Mouse (Mus musculus): ENCODE measurements around the gene Emilin2.

The Emilin2 gene

GRCm38 (mm10) chr17:71299879-71300278 is 11.9 kb downstream of the Emilin2 start:
- no peak for DNase-seq

GRCm38 (mm10) chr17:71294570-71294969 is 17.2 kb downstream of the Emilin2 start:
- DNase-seq: no peak

DNA sequence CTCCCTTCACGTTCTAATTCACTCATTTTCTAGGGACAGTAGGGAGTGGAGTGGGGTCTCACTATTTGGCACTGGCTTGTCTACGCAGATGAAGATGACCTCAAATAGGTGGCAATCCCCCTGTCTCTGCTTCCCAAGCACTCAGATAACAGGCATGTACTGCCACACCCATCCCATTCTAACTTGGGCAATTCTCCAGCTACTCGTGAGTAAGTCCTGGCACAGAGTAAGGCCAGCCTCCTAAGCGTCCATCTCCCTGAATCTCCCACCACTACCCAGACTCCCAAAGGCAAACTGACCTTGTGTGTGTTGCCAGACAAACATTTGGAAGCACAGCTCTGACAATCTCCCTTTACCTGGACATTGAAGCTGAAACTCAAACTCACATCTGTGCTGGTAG is 18.9 kb downstream of the Emilin2 start:
- no peak for DNase-seq

DNA sequence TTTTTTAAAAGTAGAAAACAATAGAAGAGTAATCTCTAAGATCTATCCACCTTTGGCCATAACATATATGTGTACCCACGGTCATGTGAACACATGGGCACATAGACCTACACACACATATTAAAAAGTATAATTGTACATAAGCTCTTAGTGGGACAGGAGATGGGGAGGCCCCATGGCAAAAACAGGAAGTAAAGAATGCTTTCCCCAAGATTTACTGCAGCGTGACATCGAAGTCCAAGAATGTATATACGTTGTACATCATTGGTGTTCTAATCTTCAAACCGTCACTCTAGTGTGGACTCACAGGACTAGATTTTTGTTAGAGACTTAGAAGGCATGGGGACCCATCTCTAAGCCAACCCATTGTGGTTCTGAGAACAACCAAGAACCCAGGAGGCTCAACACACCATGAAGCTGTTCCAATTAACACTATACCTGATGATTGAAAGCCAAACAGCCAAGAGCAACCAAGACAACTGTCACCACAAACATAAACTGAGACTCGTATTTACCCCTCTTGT is 19.8 kb downstream of the Emilin2 start:
- DNase-seq: no peak

- no peak for DNase-seq
Measured at GRCm38 (mm10) chr17:71290486-71291410, 21.0 kb downstream of the Emilin2 start.

GRCm38 (mm10) chr17:71289572-71290176 is 22.1 kb downstream of the Emilin2 start:
- no peak for DNase-seq

- no peak for DNase-seq
Measured at GRCm38 (mm10) chr17:71288808-71289548, 22.8 kb downstream of the Emilin2 start.

- DNase-seq: no peak
Measured at GRCm38 (mm10) chr17:71288145-71288758, 23.5 kb downstream of the Emilin2 start.

DNA sequence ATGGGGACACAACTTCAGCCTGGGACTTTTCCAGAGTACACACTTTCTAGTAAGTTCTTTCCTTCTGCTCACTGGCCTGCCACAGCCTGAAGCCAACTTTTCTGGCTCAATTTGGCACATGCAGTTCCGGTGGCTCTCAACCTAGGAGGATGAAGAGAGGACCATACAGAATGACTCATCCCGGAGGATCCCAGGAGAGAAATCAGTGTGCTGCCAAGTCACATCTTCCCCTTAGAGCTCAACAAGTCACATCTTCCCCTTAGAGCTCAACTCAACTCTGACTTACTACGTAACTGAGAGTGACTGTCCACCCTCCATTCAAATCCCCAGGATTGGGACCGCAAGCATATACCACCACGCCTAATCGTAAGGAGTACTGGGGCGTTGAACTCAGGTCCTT is 24.2 kb downstream of the Emilin2 start:
- no peak for DNase-seq

DNA sequence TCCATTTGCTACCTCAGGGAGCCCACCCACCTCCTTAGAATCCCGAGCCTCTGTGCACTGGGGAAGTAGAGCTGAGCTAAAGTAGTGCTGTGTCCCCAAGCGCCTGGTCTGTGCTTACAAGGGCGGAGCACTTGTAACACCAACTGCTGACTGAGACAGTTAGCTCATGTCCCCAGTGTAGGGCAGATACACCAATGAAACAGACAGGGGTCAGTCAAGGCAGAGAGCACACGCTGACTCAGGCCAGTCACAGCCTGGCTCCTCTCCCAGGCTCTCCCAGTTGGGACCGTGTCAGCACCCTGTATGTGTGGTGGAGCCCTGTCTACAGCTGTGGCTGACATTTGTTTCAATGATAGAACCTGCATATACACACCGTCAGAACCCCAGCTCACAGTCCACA is 25.8 kb downstream of the Emilin2 start:
- no peak for DNase-seq

GRCm38 (mm10) chr17:71284890-71285289 is 26.9 kb downstream of the Emilin2 start:
- DNase-seq: no peak

DNA sequence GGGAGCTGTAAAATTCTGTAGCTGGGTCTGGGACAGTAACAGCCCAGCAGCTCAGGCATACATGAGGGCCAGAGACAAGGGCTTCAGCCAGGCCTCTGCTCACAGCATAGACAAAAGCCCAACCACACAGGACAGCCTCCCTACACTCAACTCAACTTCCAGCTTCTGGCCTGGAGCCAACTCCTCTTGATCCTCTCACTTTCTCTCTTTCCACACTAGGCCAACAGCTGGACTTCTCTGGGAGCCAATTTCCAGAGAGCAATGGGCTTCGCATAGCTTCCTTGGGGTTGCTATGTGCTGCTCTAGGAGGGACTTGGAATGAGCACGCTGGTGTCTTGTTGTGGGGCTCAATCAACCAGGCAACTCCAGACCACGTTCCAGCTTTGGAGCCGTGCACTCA is 28.5 kb downstream of the Emilin2 start:
- no peak for DNase-seq

GRCm38 (mm10) chr17:71282716-71283115 is 29.1 kb downstream of the Emilin2 start:
- DNase-seq: no peak

GRCm38 (mm10) chr17:71277701-71278491 is 33.9 kb downstream of the Emilin2 start:
- DNase-seq: no peak

GRCm38 (mm10) chr17:71276771-71277170 is 35.0 kb downstream of the Emilin2 start:
- DNase-seq: no peak

DNA sequence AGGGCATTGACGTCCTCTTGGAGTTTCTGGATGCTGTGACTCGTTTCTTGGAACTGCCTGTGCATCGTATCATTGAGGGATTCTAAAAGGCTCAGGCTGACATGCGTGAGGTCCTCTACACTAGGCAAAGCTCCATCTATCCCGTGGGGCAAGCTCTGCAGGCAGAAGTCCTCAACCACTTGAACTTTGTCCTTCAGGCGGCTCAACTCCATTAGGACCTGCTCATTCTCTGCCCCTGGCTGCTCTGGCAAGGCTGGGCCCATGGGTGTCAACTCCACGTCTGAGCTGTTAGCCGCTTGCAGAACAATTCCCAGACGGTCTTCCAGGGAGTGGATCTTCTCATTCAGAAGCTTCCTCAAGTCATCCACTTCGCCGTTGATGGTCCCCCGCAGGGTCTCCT is 37.9 kb downstream of the Emilin2 start:
- no peak for DNase-seq

DNA sequence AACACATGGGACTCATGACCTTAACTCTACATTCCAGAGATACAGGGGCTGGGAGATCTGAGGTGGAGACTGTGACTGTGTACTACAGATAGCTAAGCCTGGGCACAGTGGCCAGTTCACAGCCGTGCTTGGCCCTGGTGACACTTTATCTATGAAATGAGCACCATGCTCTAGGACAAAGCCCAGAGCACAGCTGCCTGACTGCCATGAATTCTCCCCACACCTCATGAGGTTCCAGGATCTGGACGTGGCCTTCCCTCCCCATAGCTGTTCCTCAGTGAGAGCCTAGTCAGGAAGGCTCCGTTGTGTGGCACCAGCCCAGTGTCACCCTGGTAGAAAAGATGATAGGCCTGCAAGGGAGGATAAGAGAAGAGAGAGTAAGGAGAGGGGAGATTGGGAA is 43.2 kb downstream of the Emilin2 start:
- no peak for DNase-seq

DNA sequence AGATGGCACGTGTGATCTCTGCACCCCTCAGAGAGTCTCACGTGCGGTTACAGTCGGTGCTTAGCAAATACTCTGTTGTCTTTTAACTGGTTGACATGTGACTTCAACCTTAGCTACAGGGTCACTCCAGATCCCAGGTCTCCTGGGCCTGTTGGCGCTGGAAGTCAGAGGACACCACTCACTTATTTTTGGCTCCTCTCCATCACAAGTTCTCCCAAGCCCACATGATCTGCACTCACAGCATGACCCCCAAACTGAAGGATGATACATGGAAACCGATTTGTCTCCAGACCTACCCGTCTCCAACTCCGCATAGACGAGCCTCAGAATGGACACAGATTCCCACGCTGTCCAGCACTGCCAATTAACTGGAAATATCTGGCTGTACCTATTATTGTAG is 43.6 kb downstream of the Emilin2 start:
- DNase-seq: no peak

DNA sequence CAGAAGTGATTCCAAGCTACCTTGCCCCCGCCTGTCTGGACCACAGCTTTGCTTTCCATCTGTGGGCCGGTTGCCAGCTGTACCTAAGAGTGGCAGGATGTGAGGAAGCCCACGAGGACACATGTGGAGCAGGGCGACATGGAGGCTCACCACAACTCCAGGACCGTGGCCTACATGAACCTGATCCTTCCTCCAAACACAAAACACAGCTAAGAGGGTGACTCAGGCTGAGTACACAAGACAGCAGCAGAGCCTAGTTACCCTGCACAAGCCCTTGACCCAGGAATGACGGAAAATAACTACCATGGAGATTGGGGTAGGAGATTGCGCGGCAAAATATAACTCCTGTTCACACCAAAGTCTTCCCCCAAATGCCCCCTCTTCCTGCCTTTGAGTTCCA is 44.4 kb downstream of the Emilin2 start:
- DNase-seq: no peak

GRCm38 (mm10) chr17:71265336-71266051 is 46.3 kb downstream of the Emilin2 start:
- DNase-seq: no peak

DNA sequence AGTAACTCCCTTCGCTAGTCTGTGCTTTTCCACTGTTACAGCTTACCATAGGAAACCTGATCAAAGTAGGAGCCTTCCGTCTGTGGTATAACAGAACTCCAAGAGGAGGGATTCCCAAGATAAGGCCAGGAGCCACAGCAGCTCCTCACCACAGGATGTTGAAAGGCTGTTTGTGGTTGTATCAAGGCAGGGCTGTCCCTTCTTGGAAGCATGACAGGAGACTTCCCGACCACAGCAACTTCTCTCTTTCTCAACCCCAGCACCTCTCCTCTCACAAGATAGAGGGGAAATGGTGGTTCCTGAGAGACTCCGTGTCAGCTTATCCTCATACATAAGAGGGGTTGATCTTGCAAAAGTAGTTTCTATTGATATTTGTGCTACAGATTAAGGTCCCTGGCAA is 47.0 kb downstream of the Emilin2 start:
- no peak for DNase-seq
